Mouse (Mus musculus): Measurements from ENCODE around the gene Stab2. TPM values are rescaled to one million over a fixed set of nuclear protein-coding genes. Genes with fewer than 3 reads are reported as not detected.

The Stab2 gene
- total and polyA plus RNA-seq, 3 experiments, result 0.09 TPM; not detected in 2

- no peak overlapping the region for H3K27ac ChIP-seq (ENCODE audit: insufficient read depth, low read depth)
- no peaks in the 10 kb centered on the region; a peak in 1 of 4 replicates for H3K4me1 ChIP-seq (ENCODE audit: control insufficient read depth in 1 of 2, insufficient read depth in 2 of 2)
- no peak for DNase-seq (ENCODE audit: extremely low read depth)
- no peak overlapping the region for H3K9ac ChIP-seq (ENCODE audit: insufficient read depth, low read depth)
- dilution Hi-C loops (cut with MboI; ENCODE audit: extremely low pct_ligation_motif_present, extremely low pct_unique_long_range_greater_than_20kb, low sequenced_read_pairs), result no loop called here
- no peaks in the 10 kb centered on the region for H3K79me2 ChIP-seq (replicated peaks; ENCODE audit: control insufficient read depth, extremely low read depth, insufficient read depth, poor library complexity, severe bottlenecking)
- no peaks in the 10 kb centered on the region for H3K36me3 ChIP-seq (replicated peaks in 1 of 2; ENCODE audit: control insufficient read depth in 1 of 2, insufficient read depth in 1 of 2, low read length in 1 of 2)
- H3K9me3 ChIP-seq (replicated peaks; ENCODE audit: low read length), result no peaks in the 10 kb centered on the region
- H3K4me3 ChIP-seq (replicated peaks in 1 of 3; ENCODE audit: low read depth in 2 of 3, low read length in 2 of 3, poor library complexity in 1 of 3), result no peak overlapping the region
- no peak for TF ChIP-seq BHLHE40 (IDR thresholded peaks at IDR 0.05; ENCODE audit: low read depth, low read length)
- TF ChIP-seq ZMIZ1 (IDR thresholded peaks at IDR 0.05; ENCODE audit: low read depth, low read length), result no peak
- TF ChIP-seq EP300 (IDR thresholded peaks at IDR 0.05; ENCODE audit: low read length), result no peak
- TF ChIP-seq JUND (conservative IDR thresholded peaks at IDR 0.05; ENCODE audit: low read depth, low read length), result no peak
- no peak for TF ChIP-seq POLR2AphosphoS2 (IDR thresholded peaks at IDR 0.05; ENCODE audit: low read depth, low read length)
- no peaks in the 10 kb centered on the region for H3K27me3 ChIP-seq (replicated peaks)
- no peak overlapping the region for H3K4me2 ChIP-seq (ENCODE audit: insufficient read depth, low read depth, poor library complexity, severe bottlenecking)
- in situ Hi-C loops (cut with MboI; ENCODE audit: low pct_ligation_motif_present, low pct_unique_long_range_greater_than_20kb, low sequenced_read_pairs), result no loop called here
Measured at GRCm38 (mm10) chr10:87046469-87046868, 38.6 kb upstream of the Stab2 start.

- Histone ChIP-seq H3K4me2 (ENCODE audit: insufficient read depth, low read depth, poor library complexity, severe bottlenecking) (no peak overlapping the region), H3K9ac (ENCODE audit: insufficient read depth, low read depth) (no peak overlapping the region), H3K36me3 (replicated peaks in 1 of 2; ENCODE audit: control insufficient read depth in 1 of 2, insufficient read depth in 1 of 2, low read length in 1 of 2) (no peaks in the 10 kb centered on the region), H3K4me1 (ENCODE audit: control insufficient read depth in 1 of 2, insufficient read depth in 2 of 2) (peaks cover 3 to 5% of the 10 kb centered on the region in 2 experiments; a peak in 3 of 4 replicates), H3K27me3 (replicated peaks) (no peaks in the 10 kb centered on the region), H3K27ac (ENCODE audit: insufficient read depth, low read depth) (no peak overlapping the region), H3K79me2 (replicated peaks; ENCODE audit: control insufficient read depth, extremely low read depth, insufficient read depth, poor library complexity, severe bottlenecking) (no peaks in the 10 kb centered on the region), H3K4me3 (replicated peaks in 1 of 3; ENCODE audit: low read depth in 2 of 3, low read length in 2 of 3, poor library complexity in 1 of 3) (no peak overlapping the region), H3K9me3 (replicated peaks; ENCODE audit: low read length) (no peaks in the 10 kb centered on the region)
- no peak for TF ChIP-seq ZNF384 (IDR thresholded peaks at IDR 0.05; ENCODE audit: low read depth, low read length)
- TF ChIP-seq IRF4 (IDR thresholded peaks at IDR 0.05; ENCODE audit: low read depth, low read length), result no peak
- TF ChIP-seq ZMIZ1 (IDR thresholded peaks at IDR 0.05; ENCODE audit: low read depth, low read length), result no peak
- no peak for TF ChIP-seq USF1 (IDR thresholded peaks at IDR 0.05; ENCODE audit: low read depth, low read length)
- no peak for TF ChIP-seq MXI1 (IDR thresholded peaks at IDR 0.05; ENCODE audit: low read depth, low read length)
- no peak for TF ChIP-seq SIN3A (IDR thresholded peaks at IDR 0.05; ENCODE audit: low read length)
- no peak for TF ChIP-seq ETS1 (conservative IDR thresholded peaks at IDR 0.05; ENCODE audit: low read depth, low read length)
- TF ChIP-seq GABPA (IDR thresholded peaks at IDR 0.05; ENCODE audit: insufficient replicate concordance, low read depth, low read length), result no peak
- TF ChIP-seq USF2 (conservative IDR thresholded peaks at IDR 0.05; ENCODE audit: low read depth, low read length), result no peak
- no peak for TF ChIP-seq PAX5 (IDR thresholded peaks at IDR 0.05; ENCODE audit: low read length)
- no peak for TF ChIP-seq UBTF (IDR thresholded peaks at IDR 0.05; ENCODE audit: low read depth, low read length)
- TF ChIP-seq JUND (conservative IDR thresholded peaks at IDR 0.05; ENCODE audit: low read depth, low read length), result no peak
- TF ChIP-seq CTCF (conservative IDR thresholded peaks at IDR 0.05 in 1 of 2, IDR thresholded peaks at IDR 0.05 in 1 of 2; ENCODE audit: low read depth in 2 of 2, low read length in 2 of 2), result no peak
- TF ChIP-seq KAT2A (IDR thresholded peaks at IDR 0.05; ENCODE audit: insufficient replicate concordance, low read length), result no peak
- no peak for TF ChIP-seq CHD2 (IDR thresholded peaks at IDR 0.05; ENCODE audit: low read length)
- in situ Hi-C loops (cut with MboI; ENCODE audit: low pct_ligation_motif_present, low pct_unique_long_range_greater_than_20kb, low sequenced_read_pairs) (no loop called here), dilution Hi-C loops (cut with MboI; ENCODE audit: extremely low pct_ligation_motif_present, extremely low pct_unique_long_range_greater_than_20kb, low sequenced_read_pairs) (no loop called here)
- no peak for DNase-seq (ENCODE audit: extremely low read depth)
Measured at GRCm38 (mm10) chr10:87045273-87045672, 37.4 kb upstream of the Stab2 start.
